Mouse (Mus musculus) gastrocnemius, postnatal 14 days (tissue): ENCODE measurements around the gene Rarres1. TPM values are rescaled to one million over a fixed set of nuclear protein-coding genes. Genes with fewer than 3 reads are reported as not detected.

Source experiments
- DNase-seq: peaks from one replicate; pipeline ENCODE4 v3.0.0; 2021; ENCODE audit warnings: mixed read lengths
- intact Hi-C: fragments of 180-260 bp; cut with DNase I; formaldehyde crosslinking; loops from one replicate; pipeline ENCODE4 v1.15.1; 2025; ENCODE audit warnings: low total_unique reads
- long read RNA-seq, 2 experiments: library from polyadenylated mRNA; stranded (forward); transcript quantifications; one replicate each; pipeline ENCODE4 v2.0.0; 2021
- total RNA-seq, 2 experiments: library from RNA; stranded (reverse); gene quantifications; 2 replicates each; pipeline ENCODE4 v1.2.3; 2021

Rarres1 gene
- 1 to 10 TPM; 1.5 to 2.5 TPM for total RNA-seq
- long read RNA-seq, experiment 1, transcript Rarres1-201 (6 exons, 1,325 nt) = major isoform, 5 of 6 reads
- long read RNA-seq, experiment 1, partial matches to known transcripts = 1 of 6 reads
- long read RNA-seq, experiment 1, other reads (novel, unspliced or antisense) = 0 of 6 reads
- long read RNA-seq, experiment 2 = 0 reads

GRCm38 (mm10) chr3:67515274-67515801, at the start of gene Rarres1:
Rarres1 (minus strand) TSS chr3:67515523.
- DNase-seq = peak; percentile 39
- intact Hi-C loops = no loop called here

GRCm38 (mm10) chr3:67564731-67565357, 49.5 kb upstream of the Rarres1 start:
- no peak for DNase-seq

GRCm38 (mm10) chr3:67557718-67558354, 42.5 kb upstream of the Rarres1 start:
- intact Hi-C loops = no loop called here
- no peak for DNase-seq

More at GRCm38 (mm10) chr3:67564731-67565357, 49.5 kb upstream of the Rarres1 start:
- intact Hi-C loops = loop anchor here (5.0 to 10.0 kb wide), 2 partner anchors 53 to 210 kb away; no protein-coding TSS in a partner anchor

GRCm38 (mm10) chr3:67557200-67557651, 41.9 kb upstream of the Rarres1 start:
- no peak for DNase-seq
- intact Hi-C loops = no loop called here

- no peak for DNase-seq
- intact Hi-C loops = no loop called here
Measured at GRCm38 (mm10) chr3:67555211-67555610, 39.9 kb upstream of the Rarres1 start.

GRCm38 (mm10) chr3:67553927-67554448, 38.7 kb upstream of the Rarres1 start:
- no peak for DNase-seq
- intact Hi-C loops = no loop called here

GRCm38 (mm10) chr3:67553281-67553680, 38.0 kb upstream of the Rarres1 start:
- no peak for DNase-seq
- intact Hi-C loops = no loop called here

GRCm38 (mm10) chr3:67551193-67551592, 35.9 kb upstream of the Rarres1 start:
- DNase-seq = no peak
- intact Hi-C loops = no loop called here

GRCm38 (mm10) chr3:67543630-67544029, 28.3 kb upstream of the Rarres1 start:
- intact Hi-C loops = no loop called here
- DNase-seq = no peak

GRCm38 (mm10) chr3:67524768-67525167, 9.4 kb upstream of the Rarres1 start:
- intact Hi-C loops = no loop called here
- no peak for DNase-seq

GRCm38 (mm10) chr3:67522709-67523108, 7.4 kb upstream of the Rarres1 start:
- no peak for DNase-seq
- intact Hi-C loops = no loop called here

- intact Hi-C loops = no loop called here
- no peak for DNase-seq
Measured at GRCm38 (mm10) chr3:67520568-67521143, 5.3 kb upstream of the Rarres1 start.

GRCm38 (mm10) chr3:67514801-67515273, 486 bp downstream of the Rarres1 start:
- intact Hi-C loops = loop anchor here (5.0 kb wide), 1 partner anchor 52 kb away; no protein-coding TSS in a partner anchor
- DNase-seq = no peak

- intact Hi-C loops = loop anchor here (5.0 kb wide), 1 partner anchor 54 kb away; no protein-coding TSS in a partner anchor
Measured at GRCm38 (mm10) chr3:67512807-67513206, 2.5 kb downstream of the Rarres1 start.

GRCm38 (mm10) chr3:67508216-67508892, 7.0 kb downstream of the Rarres1 start:
- intact Hi-C loops = no loop called here
- no peak for DNase-seq

More at GRCm38 (mm10) chr3:67512807-67513206, 2.5 kb downstream of the Rarres1 start:
- DNase-seq = peak; percentile 61

- intact Hi-C loops = no loop called here
- no peak for DNase-seq
Measured at GRCm38 (mm10) chr3:67505286-67505685, 10.0 kb downstream of the Rarres1 start.

GRCm38 (mm10) chr3:67503878-67504277, 11.4 kb downstream of the Rarres1 start:
- DNase-seq = no peak
- intact Hi-C loops = no loop called here

- DNase-seq = no peak
- intact Hi-C loops = no loop called here
Measured at GRCm38 (mm10) chr3:67499406-67499791, 15.9 kb downstream of the Rarres1 start.

- intact Hi-C loops = no loop called here
- no peak for DNase-seq
Measured at GRCm38 (mm10) chr3:67498773-67499405, 16.4 kb downstream of the Rarres1 start.
